Mouse (Mus musculus): ENCODE measurements around the gene Lhx6.

Gene Lhx6

GRCm38 (mm10) chr2:36093301-36093700 is 11.9 kb downstream of the Lhx6 start:
- in situ Hi-C loops (cut with MboI) = no loop called here

GRCm38 (mm10) chr2:36092748-36093147 is 12.5 kb downstream of the Lhx6 start:
- in situ Hi-C loops (cut with MboI) = no loop called here

- in situ Hi-C loops (cut with MboI) = no loop called here
Observed at GRCm38 (mm10) chr2:36090853-36091741, 14.1 kb downstream of the Lhx6 start.

- in situ Hi-C loops (cut with MboI) = no loop called here
Observed at GRCm38 (mm10) chr2:36089190-36089589, 16.0 kb downstream of the Lhx6 start.

GRCm38 (mm10) chr2:36085041-36085440 is 20.2 kb downstream of the Lhx6 start:
- in situ Hi-C loops (cut with MboI) = no loop called here

- in situ Hi-C loops (cut with MboI) = no loop called here
Observed at GRCm38 (mm10) chr2:36082802-36083580, 22.2 kb downstream of the Lhx6 start.

- in situ Hi-C loops (cut with MboI) = no loop called here
Observed at GRCm38 (mm10) chr2:36081446-36081845, 23.8 kb downstream of the Lhx6 start.

GRCm38 (mm10) chr2:36077160-36077761 is 27.9 kb downstream of the Lhx6 start:
- in situ Hi-C loops (cut with MboI) = no loop called here

- in situ Hi-C loops (cut with MboI) = no loop called here
Observed at GRCm38 (mm10) chr2:36075210-36075609, 30.0 kb downstream of the Lhx6 start.

GRCm38 (mm10) chr2:36073781-36074180 is 31.4 kb downstream of the Lhx6 start:
- in situ Hi-C loops (cut with MboI) = no loop called here

- in situ Hi-C loops (cut with MboI) = no loop called here
Observed at GRCm38 (mm10) chr2:36071660-36072305, 33.4 kb downstream of the Lhx6 start.

GRCm38 (mm10) chr2:36067132-36067531 is 38.1 kb downstream of the Lhx6 start:
- in situ Hi-C loops (cut with MboI) = no loop called here

GRCm38 (mm10) chr2:36061409-36061808 is 43.8 kb downstream of the Lhx6 start:
- in situ Hi-C loops (cut with MboI) = no loop called here

GRCm38 (mm10) chr2:36056248-36056647 is 49.0 kb downstream of the Lhx6 start:
- in situ Hi-C loops (cut with MboI) = no loop called here

- in situ Hi-C loops (cut with MboI) = no loop called here
Observed at GRCm38 (mm10) chr2:36053249-36053648, 52.0 kb downstream of the Lhx6 start.

- in situ Hi-C loops (cut with MboI) = no loop called here
Observed at GRCm38 (mm10) chr2:36049567-36049954, 55.6 kb downstream of the Lhx6 start.

GRCm38 (mm10) chr2:36048748-36049566 is 56.3 kb downstream of the Lhx6 start, which contains the start of the genes Ndufa8 and Morn5:
Ndufa8 (minus strand) TSS chr2:36049406.
Morn5 (plus strand) TSS chr2:36049458.
- in situ Hi-C loops (cut with MboI) = no loop called here

- in situ Hi-C loops (cut with MboI) = no loop called here
Observed at GRCm38 (mm10) chr2:36048164-36048563, 57.0 kb downstream of the Lhx6 start.

GRCm38 (mm10) chr2:36040872-36041271 is 64.3 kb downstream of the Lhx6 start:
- in situ Hi-C loops (cut with MboI) = no loop called here

GRCm38 (mm10) chr2:36039297-36039985 is 65.8 kb downstream of the Lhx6 start:
- in situ Hi-C loops (cut with MboI) = no loop called here
